Mouse (Mus musculus): ENCODE results near the gene Tfap2a.

Tfap2a gene

GRCm38 (mm10) chr13:40734316-40734965, 3.7 kb downstream of the Tfap2a start:
- DNase-seq (ENCODE audit: low spot score), result no peak

GRCm38 (mm10) chr13:40733542-40734151, 4.5 kb downstream of the Tfap2a start:
- DNase-seq (ENCODE audit: low spot score), result no peak

- no peak for DNase-seq (ENCODE audit: low spot score)
Measured at GRCm38 (mm10) chr13:40732816-40733541, 5.2 kb downstream of the Tfap2a start.

- DNase-seq (ENCODE audit: low spot score), result no peak
Measured at GRCm38 (mm10) chr13:40732085-40732484, 6.1 kb downstream of the Tfap2a start.

- no peak for DNase-seq (ENCODE audit: low spot score)
Measured at GRCm38 (mm10) chr13:40731179-40731841, 6.9 kb downstream of the Tfap2a start.

GRCm38 (mm10) chr13:40730651-40731178, 7.5 kb downstream of the Tfap2a start:
- DNase-seq (ENCODE audit: low spot score), result no peak

GRCm38 (mm10) chr13:40729592-40730431, 8.4 kb downstream of the Tfap2a start:
- no peak for DNase-seq (ENCODE audit: low spot score)

- no peak for DNase-seq (ENCODE audit: low spot score)
Measured at GRCm38 (mm10) chr13:40729037-40729436, 9.1 kb downstream of the Tfap2a start.

GRCm38 (mm10) chr13:40728626-40728990, 9.6 kb downstream of the Tfap2a start:
- no peak for DNase-seq (ENCODE audit: low spot score)

GRCm38 (mm10) chr13:40727731-40728625, 10.2 kb downstream of the Tfap2a start:
- DNase-seq (ENCODE audit: low spot score), result no peak

GRCm38 (mm10) chr13:40725924-40726323, 12.3 kb downstream of the Tfap2a start:
- DNase-seq (ENCODE audit: low spot score), result no peak

GRCm38 (mm10) chr13:40723598-40723920, 14.6 kb downstream of the Tfap2a start:
- DNase-seq (ENCODE audit: low spot score), result no peak

- DNase-seq (ENCODE audit: low spot score), result peak; percentile 79
Measured at GRCm38 (mm10) chr13:40722741-40723597, 15.2 kb downstream of the Tfap2a start.

GRCm38 (mm10) chr13:40719741-40720082, 18.5 kb downstream of the Tfap2a start:
- no peak for DNase-seq (ENCODE audit: low spot score)

GRCm38 (mm10) chr13:40719066-40719740, 19.0 kb downstream of the Tfap2a start:
- no peak for DNase-seq (ENCODE audit: low spot score)

- DNase-seq (ENCODE audit: low spot score), result no peak
Measured at GRCm38 (mm10) chr13:40716771-40717716, 21.1 kb downstream of the Tfap2a start.

GRCm38 (mm10) chr13:40714531-40714930, 23.6 kb downstream of the Tfap2a start:
- no peak for DNase-seq (ENCODE audit: low spot score)

- no peak for DNase-seq (ENCODE audit: low spot score)
Measured at GRCm38 (mm10) chr13:40713681-40714080, 24.5 kb downstream of the Tfap2a start.

Measured in ovary, postnatal 14 days (tissue).